Mouse (Mus musculus): ENCODE results near the gene Vps13a. TPM values are rescaled to one million over a fixed set of nuclear protein-coding genes. Genes with fewer than 3 reads are reported as not detected.

Vps13a gene
- polyA plus RNA-seq, 1 experiment from 2014 or later: 9.4 TPM

DNA sequence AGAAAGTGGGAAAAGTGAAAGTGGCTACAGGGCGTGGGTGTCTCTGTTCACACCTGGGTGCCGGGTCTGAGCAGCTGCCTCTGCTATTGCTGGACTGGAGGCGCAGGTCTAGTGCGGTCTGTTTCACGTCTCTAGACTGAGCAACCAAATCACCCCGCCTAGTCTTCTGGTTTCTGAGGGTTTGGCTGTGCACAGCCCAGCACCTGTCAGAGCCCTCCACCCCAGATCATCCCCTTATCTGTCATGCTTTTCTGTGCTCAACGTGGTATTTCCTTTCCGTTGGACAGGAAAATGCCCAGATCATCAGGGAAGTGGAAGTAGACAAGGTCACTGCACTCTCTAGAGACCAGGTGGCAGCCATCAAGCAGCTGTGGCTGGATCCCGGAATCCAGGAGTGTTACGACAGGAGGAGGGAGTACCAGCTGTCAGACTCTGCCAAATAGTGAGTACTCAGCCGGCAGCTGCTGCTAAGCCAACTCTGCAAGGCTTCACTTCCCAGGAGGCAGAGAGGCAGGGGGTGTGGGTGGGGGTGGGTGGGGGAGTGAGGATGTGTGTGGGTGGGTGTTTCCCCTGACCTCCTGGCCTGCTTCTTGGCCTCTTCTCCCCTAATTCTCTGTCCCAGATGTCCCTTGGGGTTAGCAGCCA, 182.0 kb downstream of the Vps13a start:
- 55% methylated on average over 11 of the region's 11 CpGs for WGBS
- Histone ChIP-seq H3K36me3 (no peaks in the 10 kb centered on the region), H3K9me3 (replicated peaks) (no peaks in the 10 kb centered on the region), H3K4me3 (no peak overlapping the region), H3K27me3 (ENCODE audit: low read depth, poor library complexity, severe bottlenecking) (peaks cover 5% of the 10 kb centered on the region; the same call in 1 of the 2 replicates), H3K27ac (replicated peaks) (no peak overlapping the region), H3K4me1 (peaks cover 8% of the 10 kb centered on the region)
- DNase-seq (ENCODE audit: low spot score): peak; percentile 20

- Histone ChIP-seq H3K9me3 (replicated peaks) (no peaks in the 10 kb centered on the region), H3K27me3 (ENCODE audit: low read depth, poor library complexity, severe bottlenecking) (peaks cover 5% of the 10 kb centered on the region; the same call in 1 of the 2 replicates)
- 88% methylated on average over 6 of the region's 6 CpGs for whole genome bisulfite sequencing
Measured at GRCm38 (mm10) chr19:16597216-16597615, 183.5 kb downstream of the Vps13a start.

GRCm38 (mm10) chr19:16593975-16594317, 186.8 kb downstream of the Vps13a start:
- Histone ChIP-seq H3K27ac (replicated peaks) (no peak overlapping the region), H3K4me1 (peaks cover 5% of the 10 kb centered on the region)

More at GRCm38 (mm10) chr19:16597216-16597615, 183.5 kb downstream of the Vps13a start:
- H3K36me3 ChIP-seq: no peaks in the 10 kb centered on the region
- no peak for DNase-seq (ENCODE audit: low spot score)
- no peak overlapping the region for H3K4me3 ChIP-seq
- no peak overlapping the region for H3K27ac ChIP-seq (replicated peaks)
- peaks cover 8% of the 10 kb centered on the region for H3K4me1 ChIP-seq

DNA sequence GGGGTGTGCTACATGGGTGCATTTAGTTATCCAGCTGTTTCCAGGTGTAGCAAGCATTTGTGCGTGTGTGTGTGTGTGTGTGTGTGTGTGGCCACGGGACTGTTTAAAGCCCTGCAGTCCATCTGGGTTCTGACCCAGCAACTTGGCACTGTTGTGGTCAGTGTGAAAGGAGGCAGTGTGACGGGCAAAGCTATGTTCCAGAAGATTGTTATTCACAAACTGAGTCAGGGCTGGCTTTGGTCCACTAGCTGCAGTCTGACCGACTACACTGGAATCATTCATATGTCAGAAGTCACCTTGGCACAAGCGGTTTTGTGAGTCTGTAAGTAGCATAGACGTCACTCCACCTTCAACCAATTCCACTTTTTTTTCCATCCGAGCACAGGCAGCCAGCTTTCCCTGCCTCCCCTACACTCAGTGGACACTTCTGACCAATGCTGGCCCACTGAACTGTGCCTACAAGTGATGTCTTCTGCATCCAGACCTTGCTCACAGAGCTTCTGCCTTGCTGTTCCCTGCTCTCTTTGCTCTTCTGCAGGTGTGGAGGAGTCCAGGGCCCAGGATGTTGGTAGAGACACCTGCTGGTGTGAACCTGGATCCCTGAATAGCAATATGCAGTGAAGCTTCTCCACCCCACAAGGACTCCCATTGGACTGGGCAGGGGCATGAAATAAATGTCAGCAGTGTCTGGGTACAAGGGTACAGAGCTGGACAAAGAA, 187.3 kb downstream of the Vps13a start:
- Histone ChIP-seq H3K9me3 (replicated peaks) (no peaks in the 10 kb centered on the region), H3K27me3 (ENCODE audit: low read depth, poor library complexity, severe bottlenecking) (peaks cover under 1% of the 10 kb centered on the region; the same call in 1 of the 2 replicates), H3K4me3 (no peak overlapping the region), H3K4me1 (0 out of 2 replicates have a peak, but pooled peaks cover under 1% of the 10 kb centered on the region), H3K27ac (replicated peaks) (no peak overlapping the region), H3K36me3 (no peaks in the 10 kb centered on the region)
- WGBS: 91% methylated on average over 7 of the region's 7 CpGs
- peak; percentile 9 for DNase-seq (ENCODE audit: low spot score)

More at GRCm38 (mm10) chr19:16593975-16594317, 186.8 kb downstream of the Vps13a start:
- Histone ChIP-seq H3K27me3 (ENCODE audit: low read depth, poor library complexity, severe bottlenecking) (peaks cover 5% of the 10 kb centered on the region; the same call in 1 of the 2 replicates), H3K36me3 (no peaks in the 10 kb centered on the region), H3K4me3 (no peak overlapping the region), H3K9me3 (replicated peaks) (no peaks in the 10 kb centered on the region)
- DNase-seq (ENCODE audit: low spot score): no peak

DNA sequence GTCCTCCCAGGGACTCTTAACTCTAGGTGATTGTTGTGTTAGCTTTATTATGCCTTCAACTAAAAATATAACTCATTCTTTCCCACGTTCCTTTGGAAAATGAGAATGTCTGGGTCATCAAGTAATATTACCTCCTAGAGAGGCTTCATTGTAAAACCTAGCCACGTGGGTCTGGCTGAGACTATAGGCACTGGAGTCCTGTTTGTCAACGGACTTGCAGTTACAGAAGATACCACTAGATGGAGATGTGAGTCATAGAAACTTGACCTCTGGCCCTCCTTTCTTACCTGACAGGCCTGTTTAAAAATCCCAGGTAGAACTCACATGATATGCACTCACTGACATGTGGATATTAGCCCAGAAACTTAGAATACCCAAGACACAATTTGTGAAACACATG, 195.4 kb downstream of the Vps13a start:
- Histone ChIP-seq H3K9me3 (replicated peaks) (no peaks in the 10 kb centered on the region), H3K27ac (replicated peaks) (no peak overlapping the region), H3K27me3 (ENCODE audit: low read depth, poor library complexity, severe bottlenecking) (no peaks in the 10 kb centered on the region), H3K4me3 (no peak overlapping the region), H3K4me1 (no peaks in the 10 kb centered on the region), H3K36me3 (no peaks in the 10 kb centered on the region)
- 14% methylated on average over 3 of the region's 3 CpGs for WGBS
- DNase-seq (ENCODE audit: low spot score): no peak

GRCm38 (mm10) chr19:16584546-16584945, 196.2 kb downstream of the Vps13a start:
- Histone ChIP-seq H3K4me3 (no peak overlapping the region), H3K27me3 (ENCODE audit: low read depth, poor library complexity, severe bottlenecking) (no peaks in the 10 kb centered on the region), H3K9me3 (replicated peaks) (no peaks in the 10 kb centered on the region), H3K36me3 (no peaks in the 10 kb centered on the region), H3K27ac (replicated peaks) (no peak overlapping the region), H3K4me1 (no peaks in the 10 kb centered on the region)
- DNase-seq (ENCODE audit: low spot score): no peak
- 91% methylated on average over 7 of the region's 7 CpGs for WGBS

DNA sequence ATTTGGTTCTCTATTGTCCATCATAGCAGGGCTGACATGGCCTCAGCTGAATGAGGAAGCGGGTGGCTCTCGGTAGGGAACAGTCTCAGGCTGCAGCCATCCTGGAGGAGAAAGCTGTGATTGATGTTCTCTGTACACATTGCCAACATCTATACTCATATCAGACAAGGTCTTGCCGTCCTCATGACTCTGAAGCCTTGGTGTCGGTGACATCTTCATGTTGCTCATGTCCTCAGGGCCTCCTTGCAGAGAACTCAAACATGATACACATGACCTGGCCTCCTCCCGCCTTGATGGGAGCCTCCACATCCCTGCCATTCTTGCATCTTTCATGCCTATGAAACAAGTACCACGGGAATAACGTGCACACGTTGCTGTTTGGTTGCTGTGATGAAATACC, 200.2 kb downstream of the Vps13a start:
- Histone ChIP-seq H3K27ac (replicated peaks) (no peak overlapping the region), H3K4me1 (no peaks in the 10 kb centered on the region), H3K36me3 (no peaks in the 10 kb centered on the region), H3K27me3 (ENCODE audit: low read depth, poor library complexity, severe bottlenecking) (no peaks in the 10 kb centered on the region), H3K4me3 (no peak overlapping the region), H3K9me3 (replicated peaks) (no peaks in the 10 kb centered on the region)
- 94% methylated on average over 8 of the region's 8 CpGs for WGBS
- DNase-seq (ENCODE audit: low spot score): no peak

DNA sequence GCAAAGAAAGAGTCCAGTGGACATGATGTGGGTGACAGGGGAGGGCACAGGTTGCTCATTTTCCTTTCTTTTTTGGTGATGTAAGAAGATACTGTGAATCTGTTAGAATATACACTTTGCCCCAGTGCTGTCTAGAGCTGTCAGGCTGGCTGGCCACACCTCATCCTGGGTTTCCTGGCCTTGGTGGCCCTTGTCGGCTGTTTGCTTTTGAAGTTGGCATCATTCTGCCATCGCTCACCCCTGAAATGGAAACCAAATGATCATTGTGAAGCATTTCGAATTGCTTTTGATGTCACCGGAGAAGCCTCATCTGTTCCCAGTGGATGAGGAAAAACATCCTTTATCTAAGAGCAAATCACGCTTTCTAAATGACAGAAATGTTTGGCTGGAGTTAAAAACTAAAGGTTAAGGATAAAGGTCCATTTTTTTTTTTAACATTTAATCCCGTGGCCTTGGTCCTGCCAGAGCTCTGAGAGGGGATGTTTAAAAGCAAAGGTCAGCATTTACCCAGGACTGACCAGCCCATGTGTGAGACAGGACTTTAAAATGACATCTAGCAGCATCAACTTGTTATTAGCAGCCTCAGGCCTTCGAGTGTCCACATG, 201.0 kb downstream of the Vps13a start:
- Histone ChIP-seq H3K4me3 (no peak overlapping the region), H3K9me3 (replicated peaks) (no peaks in the 10 kb centered on the region), H3K27me3 (ENCODE audit: low read depth, poor library complexity, severe bottlenecking) (no peaks in the 10 kb centered on the region), H3K36me3 (no peaks in the 10 kb centered on the region), H3K27ac (replicated peaks) (no peak overlapping the region), H3K4me1 (no peaks in the 10 kb centered on the region)
- 81% methylated on average over 7 of the region's 7 CpGs for WGBS
- DNase-seq (ENCODE audit: low spot score): no peak

- no peaks in the 10 kb centered on the region for H3K27me3 ChIP-seq (ENCODE audit: low read depth, poor library complexity, severe bottlenecking)
- WGBS: 94% methylated on average over 6 of the region's 6 CpGs
- no peaks in the 10 kb centered on the region for H3K36me3 ChIP-seq
- no peak overlapping the region for H3K27ac ChIP-seq (replicated peaks)
- no peaks in the 10 kb centered on the region for H3K9me3 ChIP-seq (replicated peaks)
- H3K4me3 ChIP-seq: no peak overlapping the region
- no peak for DNase-seq (ENCODE audit: low spot score)
- H3K4me1 ChIP-seq: no peaks in the 10 kb centered on the region
Measured at GRCm38 (mm10) chr19:16576790-16577189, 203.9 kb downstream of the Vps13a start.

Other genes starting within 250 kb of the Vps13a start
- gene Foxb2, start 92.9 kb upstream of the Vps13a start, polyA plus RNA-seq (2016; fragmentation: Nextera tagmentation; extraction: Ambion mirVana): 1.4 and 2.0 TPM in 2 replicates
- gene Prune2, start 175.2 kb upstream of the Vps13a start, polyA plus RNA-seq (2016; fragmentation: Nextera tagmentation; extraction: Ambion mirVana): 1.2 and 1.8 TPM in 2 replicates

Data from midbrain, embryonic 10.5 days (tissue).